Mouse (Mus musculus) spleen, postnatal 14 days (tissue): Measurements from ENCODE around the gene Noto.

ENCODE experiments used
- DNase-seq, 2 experiments: peaks; one replicate each; pipeline ENCODE4 v3.0.0; 2021 to 2022; ENCODE audit warnings: low spot score in 2 of 2

Noto gene

GRCm38 (mm10) chr6:85423836-85424379, at the start of gene Noto:
Noto (plus strand) TSS chr6:85423886.
- no peak for DNase-seq

GRCm38 (mm10) chr6:85373951-85374733, 49.5 kb upstream of the Noto start, which contains the start of gene Rab11fip5:
Rab11fip5 (minus strand) TSS chr6:85374634.
- peak in 1 of 2 experiments; percentile 4 for DNase-seq

- peak; percentile 91 to 94 for DNase-seq
Measured at GRCm38 (mm10) chr6:85374734-85375114, 49.0 kb upstream of the Noto start.

GRCm38 (mm10) chr6:85377066-85377734, 46.5 kb upstream of the Noto start:
- no peak for DNase-seq

GRCm38 (mm10) chr6:85377876-85378275, 45.8 kb upstream of the Noto start:
- no peak for DNase-seq

GRCm38 (mm10) chr6:85378629-85379028, 45.1 kb upstream of the Noto start:
- DNase-seq = no peak

GRCm38 (mm10) chr6:85380201-85380900, 43.3 kb upstream of the Noto start:
- peak; percentile 26 to 40 for DNase-seq

GRCm38 (mm10) chr6:85380901-85381647, 42.6 kb upstream of the Noto start:
- no peak for DNase-seq

- no peak for DNase-seq
Measured at GRCm38 (mm10) chr6:85381648-85382020, 42.1 kb upstream of the Noto start.

- DNase-seq = no peak
Measured at GRCm38 (mm10) chr6:85382791-85383190, 40.9 kb upstream of the Noto start.

- DNase-seq = no peak
Measured at GRCm38 (mm10) chr6:85388608-85389007, 35.1 kb upstream of the Noto start.

- peak; percentile 24 to 59 for DNase-seq
Measured at GRCm38 (mm10) chr6:85391803-85392202, 31.9 kb upstream of the Noto start.

GRCm38 (mm10) chr6:85395360-85395759, 28.3 kb upstream of the Noto start:
- DNase-seq = no peak

- peak in 1 of 2 experiments; percentile 21 for DNase-seq
Measured at GRCm38 (mm10) chr6:85397165-85397564, 26.5 kb upstream of the Noto start.

- DNase-seq = no peak
Measured at GRCm38 (mm10) chr6:85399715-85400114, 24.0 kb upstream of the Noto start.

GRCm38 (mm10) chr6:85402613-85403012, 21.1 kb upstream of the Noto start:
- DNase-seq = no peak

- DNase-seq = no peak
Measured at GRCm38 (mm10) chr6:85403039-85403438, 20.6 kb upstream of the Noto start.

- no peak for DNase-seq
Measured at GRCm38 (mm10) chr6:85409003-85409402, 14.7 kb upstream of the Noto start.

- no peak for DNase-seq
Measured at GRCm38 (mm10) chr6:85410771-85411273, 12.9 kb upstream of the Noto start.

- DNase-seq = no peak
Measured at GRCm38 (mm10) chr6:85415829-85416228, 7.9 kb upstream of the Noto start.

- DNase-seq = no peak
Measured at GRCm38 (mm10) chr6:85419150-85419549, 4.5 kb upstream of the Noto start.
